Mouse (Mus musculus) forelimb bud, embryonic 11.5 days (tissue): ENCODE data around the gene 2010111I01Rik.
A peak's percentile ranks its signal among the peaks of the same experiment; 100 is the strongest.
"Not testable (repeated sequence)": the region's sequence is repeated elsewhere in the genome, so short reads cannot be mapped to it uniquely, and the experiment has no call there.

ENCODE experiments used
- DNase-seq: peaks from one replicate; pipeline ENCODE4 v3.0.0-alpha.2; 2012; ENCODE audit warnings: low read depth, low spot score

2010111I01Rik gene

GRCm38 (mm10) chr13:63313748-63314607, 349.3 kb downstream of the 2010111I01Rik start:
- DNase-seq, result no peak

GRCm38 (mm10) chr13:63314608-63314920, 349.9 kb downstream of the 2010111I01Rik start:
- DNase-seq, result no peak

GRCm38 (mm10) chr13:63315111-63315510, 350.4 kb downstream of the 2010111I01Rik start:
- not testable (repeated sequence) for DNase-seq

- no peak for DNase-seq
Measured at GRCm38 (mm10) chr13:63315777-63316176, 351.1 kb downstream of the 2010111I01Rik start.

- no peak for DNase-seq
Measured at GRCm38 (mm10) chr13:63316407-63316806, 351.7 kb downstream of the 2010111I01Rik start.

GRCm38 (mm10) chr13:63317681-63318104, 353.0 kb downstream of the 2010111I01Rik start:
- DNase-seq, result no peak

- DNase-seq, result no peak
Measured at GRCm38 (mm10) chr13:63319814-63320213, 355.1 kb downstream of the 2010111I01Rik start.

GRCm38 (mm10) chr13:63321689-63322088, 357.0 kb downstream of the 2010111I01Rik start:
- DNase-seq, result no peak

GRCm38 (mm10) chr13:63322756-63323155, 358.1 kb downstream of the 2010111I01Rik start:
- no peak for DNase-seq

GRCm38 (mm10) chr13:63323286-63324075, 358.8 kb downstream of the 2010111I01Rik start:
- DNase-seq, result no peak

- DNase-seq, result peak; percentile 31
Measured at GRCm38 (mm10) chr13:63324311-63324710, 359.6 kb downstream of the 2010111I01Rik start.

GRCm38 (mm10) chr13:63324978-63325848, 360.5 kb downstream of the 2010111I01Rik start:
- no peak for DNase-seq

GRCm38 (mm10) chr13:63326015-63326414, 361.3 kb downstream of the 2010111I01Rik start:
- DNase-seq, result no peak

- peak; percentile 58 for DNase-seq
Measured at GRCm38 (mm10) chr13:63330236-63330860, 365.7 kb downstream of the 2010111I01Rik start.

- peak; percentile 75 for DNase-seq
Measured at GRCm38 (mm10) chr13:63331379-63331778, 366.7 kb downstream of the 2010111I01Rik start.

- peak; percentile 70 for DNase-seq
Measured at GRCm38 (mm10) chr13:63332576-63333300, 368.0 kb downstream of the 2010111I01Rik start.

- DNase-seq, result peak; percentile 48
Measured at GRCm38 (mm10) chr13:63335421-63336134, 370.9 kb downstream of the 2010111I01Rik start.

GRCm38 (mm10) chr13:63336335-63336734, 371.6 kb downstream of the 2010111I01Rik start:
- no peak for DNase-seq

- no peak for DNase-seq
Measured at GRCm38 (mm10) chr13:63337239-63337960, 372.7 kb downstream of the 2010111I01Rik start.
